Mouse (Mus musculus): ENCODE data around the gene Vmn1r192.
"Not testable (repeated sequence)": the region's sequence is repeated elsewhere in the genome, so short reads cannot be mapped to it uniquely, and the experiment has no call there.

Vmn1r192 gene

GRCm38 (mm10) chr13:22191041-22191440 is at the start of gene Vmn1r192:
Gene Vmn1r192, minus strand, starts transcription at chr13:22191141.
- no peak for DNase-seq (ENCODE audit: low read depth in 2 of 2, low spot score in 2 of 2)

- DNase-seq (ENCODE audit: low read depth in 2 of 2, low spot score in 2 of 2) = not testable (repeated sequence)
Observed at GRCm38 (mm10) chr13:22223060-22223459, 32.1 kb upstream of the Vmn1r192 start, which contains the start of gene Vmn1r193. Gene Vmn1r193, minus strand, starts transcription at chr13:22223160.

- not testable (repeated sequence) for DNase-seq (ENCODE audit: low read depth in 2 of 2, low spot score in 2 of 2)
Observed at GRCm38 (mm10) chr13:22192756-22193155, 1.8 kb upstream of the Vmn1r192 start.

GRCm38 (mm10) chr13:22190385-22190784 is 556 bp downstream of the Vmn1r192 start:
- no peak for DNase-seq (ENCODE audit: low read depth in 2 of 2, low spot score in 2 of 2)

GRCm38 (mm10) chr13:22189313-22189712 is 1.6 kb downstream of the Vmn1r192 start:
- no peak for DNase-seq (ENCODE audit: low read depth in 2 of 2, low spot score in 2 of 2)

GRCm38 (mm10) chr13:22183869-22184268 is 7.1 kb downstream of the Vmn1r192 start, which contains the start of gene Vmn1r191:
Gene Vmn1r191, minus strand, starts transcription at chr13:22183969.
- no peak for DNase-seq (ENCODE audit: low read depth in 2 of 2, low spot score in 2 of 2)

- DNase-seq (ENCODE audit: low read depth in 2 of 2, low spot score in 2 of 2) = no peak
Observed at GRCm38 (mm10) chr13:22168416-22168815, 22.5 kb downstream of the Vmn1r192 start.

- DNase-seq (ENCODE audit: low read depth in 2 of 2, low spot score in 2 of 2) = not testable (repeated sequence)
Observed at GRCm38 (mm10) chr13:22136495-22137293, 54.2 kb downstream of the Vmn1r192 start.
